Mouse (Mus musculus): ENCODE results near the gene Mxi1. TPM values are rescaled to one million over a fixed set of nuclear protein-coding genes. Genes with fewer than 3 reads are reported as not detected.

The Mxi1 gene
- polyA plus RNA-seq, 1 experiment from 2014 or later: 26.7 TPM

- 0 out of 2 replicates have a peak overlapping the region, but pooled peaks have one; percentile 19 for H3K27ac ChIP-seq
- WGBS: 33% methylated on average over 6 of the region's 6 CpGs
- H3K9me3 ChIP-seq (replicated peaks): no peaks in the 10 kb centered on the region
- no peak for ATAC-seq
- H3K4me1 ChIP-seq: peaks cover 15% of the 10 kb centered on the region
- H3K9ac ChIP-seq: no peak overlapping the region
- H3K36me3 ChIP-seq (ENCODE audit: poor library complexity, severe bottlenecking): no peaks in the 10 kb centered on the region
- peak overlapping the region; percentile 42 for H3K4me2 ChIP-seq
- H3K27me3 ChIP-seq: no peaks in the 10 kb centered on the region
- no peak overlapping the region for H3K4me3 ChIP-seq
Observed at GRCm38 (mm10) chr19:53307219-53307618, 3.1 kb upstream of the Mxi1 start.

DNA sequence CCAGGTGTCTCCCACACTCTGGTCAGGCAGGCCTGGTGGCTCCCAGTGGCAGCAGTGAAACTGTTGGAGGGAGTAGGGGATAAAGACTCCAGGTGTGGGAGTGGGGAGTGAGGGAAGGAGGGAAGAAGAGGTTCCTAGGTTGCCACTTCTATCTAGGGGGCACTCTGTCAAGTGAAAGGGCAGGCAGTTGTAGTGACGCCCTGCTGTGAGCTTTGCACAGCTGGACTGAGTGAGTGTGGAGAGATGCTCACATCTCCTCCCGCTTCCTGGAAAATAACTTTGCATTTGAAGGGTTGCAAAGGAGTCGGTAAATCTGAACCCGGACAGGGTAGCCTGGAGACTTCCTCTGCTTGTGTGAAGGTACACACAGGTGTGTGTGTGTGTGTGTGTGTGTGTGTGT lies 687 bp upstream of the Mxi1 start:
- 0 out of 2 replicates have a peak overlapping the region, but pooled peaks have one; percentile 97 for H3K4me3 ChIP-seq
- WGBS: 17% methylated on average over 4 of the region's 4 CpGs

GRCm38 (mm10) chr19:53310771-53311523 lies 629 bp downstream of the Mxi1 start:
- WGBS: under 1% methylated on average over 48 of the region's 48 CpGs
- Histone ChIP-seq H3K27me3 (no peaks in the 10 kb centered on the region), H3K9me3 (replicated peaks) (no peaks in the 10 kb centered on the region), H3K4me1 (peaks cover 32% of the 10 kb centered on the region), H3K4me3 (peak overlapping the region; percentile 97), H3K4me2 (peak overlapping the region; percentile 91), H3K27ac (peak overlapping the region; percentile 98), H3K36me3 (ENCODE audit: poor library complexity, severe bottlenecking) (no peaks in the 10 kb centered on the region), H3K9ac (peak overlapping the region; percentile 96)
- no peak for ATAC-seq

More for the DNA sequence above, 687 bp upstream of the Mxi1 start:
- Histone ChIP-seq H3K9ac (no peak overlapping the region), H3K4me2 (peak overlapping the region; percentile 91; the same call in 1 of the 2 replicates), H3K27ac (no peak overlapping the region), H3K36me3 (ENCODE audit: poor library complexity, severe bottlenecking) (no peaks in the 10 kb centered on the region), H3K27me3 (no peaks in the 10 kb centered on the region), H3K9me3 (replicated peaks) (no peaks in the 10 kb centered on the region), H3K4me1 (peaks cover 19% of the 10 kb centered on the region)
- no peak for ATAC-seq

DNA sequence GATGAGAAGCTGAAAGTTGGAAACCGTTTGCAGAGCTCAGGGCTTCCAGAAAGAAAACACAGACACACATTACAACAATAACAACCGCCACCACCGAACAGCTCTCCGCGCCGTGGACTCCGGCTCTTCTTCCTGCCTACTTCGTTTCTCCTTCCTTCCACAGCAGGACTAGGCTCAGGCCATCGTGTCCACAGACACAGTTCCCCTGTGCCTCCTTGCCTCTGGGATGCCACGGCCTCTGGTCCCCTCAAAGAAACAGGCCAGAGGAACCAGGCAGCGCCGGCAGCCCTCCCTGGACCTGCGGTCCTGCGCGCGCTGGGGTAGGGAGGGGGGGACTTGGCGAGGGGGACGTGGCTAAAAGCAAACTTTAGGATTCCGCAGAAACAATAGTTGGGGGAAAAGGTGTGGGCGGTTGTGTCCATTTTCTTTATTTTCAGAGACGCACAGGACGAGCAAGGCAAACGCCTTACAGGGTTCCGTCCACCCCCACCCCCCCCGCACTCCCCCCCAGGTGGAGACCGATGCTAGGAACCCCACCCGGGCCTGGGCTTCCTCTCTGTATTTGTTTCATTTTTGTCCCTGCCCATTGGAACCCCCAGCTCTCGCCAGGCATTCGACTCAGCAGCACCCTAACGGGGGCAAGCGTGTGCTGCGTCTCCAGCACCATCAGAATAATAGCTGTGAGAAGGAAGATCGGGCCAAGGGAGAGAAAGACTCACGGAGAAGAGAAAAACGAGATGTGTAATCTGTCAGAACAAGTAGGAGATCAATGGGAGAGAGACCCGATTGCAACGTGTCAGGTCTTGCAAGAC lies 1.4 kb downstream of the Mxi1 start:
- peak overlapping the region; percentile 96 for H3K9ac ChIP-seq
- WGBS: under 1% methylated on average over 37 of the region's 37 CpGs
- H3K9me3 ChIP-seq (replicated peaks): no peaks in the 10 kb centered on the region
- no peaks in the 10 kb centered on the region for H3K36me3 ChIP-seq (ENCODE audit: poor library complexity, severe bottlenecking)
- H3K27me3 ChIP-seq: no peaks in the 10 kb centered on the region
- H3K27ac ChIP-seq: peak overlapping the region; percentile 98
- ATAC-seq: no peak
- peak overlapping the region; percentile 91 for H3K4me2 ChIP-seq
- H3K4me3 ChIP-seq: peak overlapping the region; percentile 97
- H3K4me1 ChIP-seq: peaks cover 38% of the 10 kb centered on the region

DNA sequence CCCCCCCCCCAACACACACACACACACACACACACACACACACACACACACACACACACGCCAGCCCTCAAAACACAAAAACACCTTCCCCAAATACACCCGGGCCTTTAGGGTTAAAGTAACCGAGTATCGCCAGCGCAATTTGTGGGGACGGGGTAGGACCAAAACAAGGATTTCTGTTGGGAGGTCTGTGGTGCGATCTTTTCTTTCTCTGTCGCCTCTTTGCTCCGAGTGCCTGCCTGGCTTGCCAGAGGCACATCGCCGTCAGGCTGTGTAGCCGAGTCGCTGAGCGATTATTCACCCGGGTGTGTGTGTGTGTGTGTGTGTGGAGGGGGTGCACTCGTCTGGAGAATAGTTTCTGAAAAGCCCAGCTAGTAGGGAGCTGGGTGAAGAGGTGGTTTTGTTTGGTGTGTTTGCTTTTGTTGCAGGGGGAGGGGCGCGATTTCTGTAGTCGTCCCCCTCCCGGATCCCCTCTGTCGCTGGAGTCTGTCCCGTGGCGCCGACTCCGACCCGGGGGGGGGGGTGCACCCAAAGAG lies 2.1 kb downstream of the Mxi1 start:
- under 1% methylated on average over 25 of the region's 26 CpGs for WGBS
- Histone ChIP-seq H3K4me2 (peak overlapping the region; percentile 91), H3K27ac (peak overlapping the region; percentile 98), H3K27me3 (no peaks in the 10 kb centered on the region), H3K9me3 (replicated peaks) (no peaks in the 10 kb centered on the region), H3K4me3 (peak overlapping the region; percentile 97), H3K9ac (peak overlapping the region; percentile 96), H3K36me3 (ENCODE audit: poor library complexity, severe bottlenecking) (no peaks in the 10 kb centered on the region), H3K4me1 (peaks cover 31% of the 10 kb centered on the region)
- peak; percentile 27 for ATAC-seq

- Histone ChIP-seq H3K36me3 (ENCODE audit: poor library complexity, severe bottlenecking) (no peaks in the 10 kb centered on the region), H3K4me1 (peaks cover 32% of the 10 kb centered on the region), H3K4me3 (peak overlapping the region; percentile 97), H3K9ac (peak overlapping the region; percentile 96), H3K9me3 (replicated peaks) (no peaks in the 10 kb centered on the region), H3K27me3 (no peaks in the 10 kb centered on the region), H3K27ac (peak overlapping the region; percentile 98), H3K4me2 (peak overlapping the region; percentile 91)
- ATAC-seq: peak; percentile 5
- under 1% methylated on average over 63 of the region's 63 CpGs for WGBS
Observed at GRCm38 (mm10) chr19:53312951-53313683, 2.8 kb downstream of the Mxi1 start.

DNA sequence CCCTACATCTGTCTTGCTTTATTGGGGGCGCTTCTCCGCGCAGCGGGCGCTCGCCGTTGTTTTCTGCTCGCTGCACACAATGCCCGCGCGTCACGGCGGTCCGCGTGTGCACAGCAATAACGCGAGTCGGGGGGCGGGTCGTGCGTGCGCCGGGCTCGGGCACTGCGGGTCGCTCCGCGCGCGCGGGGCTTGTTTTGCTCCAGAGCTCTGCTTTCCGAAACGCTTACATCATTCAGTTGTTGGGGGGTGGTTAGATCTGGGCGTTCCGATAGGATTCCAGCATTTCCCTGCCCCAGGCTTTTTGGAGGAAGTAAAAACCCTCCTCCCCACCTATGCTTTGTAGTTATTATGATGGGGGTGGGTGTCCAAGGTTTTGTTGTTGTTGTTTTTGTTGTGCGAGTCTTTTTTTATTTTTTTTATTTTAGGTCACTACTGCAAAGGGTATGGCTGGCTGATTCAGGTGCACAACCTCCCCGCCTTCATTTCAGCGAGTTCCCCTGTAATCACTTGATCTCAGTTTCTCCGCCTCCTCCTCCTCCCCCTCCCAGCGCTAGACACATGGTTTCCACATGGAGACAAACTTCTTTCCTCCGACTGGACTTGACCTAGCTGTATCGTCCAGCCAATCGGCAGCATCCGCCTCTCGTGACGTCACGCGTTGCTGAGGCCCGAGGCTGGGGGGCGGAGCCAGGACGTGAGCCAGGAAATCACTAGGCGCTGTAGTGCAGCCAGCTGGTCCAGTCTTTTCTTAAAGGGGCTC lies 3.5 kb downstream of the Mxi1 start:
- Histone ChIP-seq H3K4me2 (peak overlapping the region; percentile 91), H3K36me3 (ENCODE audit: poor library complexity, severe bottlenecking) (no peaks in the 10 kb centered on the region), H3K9me3 (replicated peaks) (no peaks in the 10 kb centered on the region), H3K27me3 (no peaks in the 10 kb centered on the region), H3K27ac (peak overlapping the region; percentile 98), H3K4me3 (peak overlapping the region; percentile 97), H3K9ac (peak overlapping the region; percentile 96), H3K4me1 (peaks cover 37% of the 10 kb centered on the region)
- WGBS: under 1% methylated on average over 52 of the region's 52 CpGs
- peak; percentile 87 for ATAC-seq

- Histone ChIP-seq H3K36me3 (ENCODE audit: poor library complexity, severe bottlenecking) (no peaks in the 10 kb centered on the region), H3K4me1 (peaks cover 34% of the 10 kb centered on the region), H3K9me3 (replicated peaks) (no peaks in the 10 kb centered on the region), H3K4me3 (peak overlapping the region; percentile 97), H3K27me3 (no peaks in the 10 kb centered on the region), H3K27ac (peak overlapping the region; percentile 44), H3K9ac (peak overlapping the region; percentile 34), H3K4me2 (peak overlapping the region; percentile 91)
- no peak for ATAC-seq
- 53% methylated on average over 16 of the region's 16 CpGs for WGBS
Observed at GRCm38 (mm10) chr19:53314530-53315208, 4.4 kb downstream of the Mxi1 start.

GRCm38 (mm10) chr19:53315209-53315654 lies 4.9 kb downstream of the Mxi1 start:
- Histone ChIP-seq H3K9me3 (replicated peaks) (no peaks in the 10 kb centered on the region), H3K27me3 (no peaks in the 10 kb centered on the region), H3K4me3 (no peak overlapping the region), H3K27ac (no peak overlapping the region), H3K9ac (no peak overlapping the region), H3K4me2 (no peak overlapping the region), H3K36me3 (ENCODE audit: poor library complexity, severe bottlenecking) (no peaks in the 10 kb centered on the region), H3K4me1 (peaks cover 31% of the 10 kb centered on the region)
- WGBS: 77% methylated on average over 7 of the region's 7 CpGs
- no peak for ATAC-seq

- Histone ChIP-seq H3K9me3 (replicated peaks) (no peaks in the 10 kb centered on the region), H3K4me3 (no peak overlapping the region), H3K27ac (no peak overlapping the region), H3K27me3 (no peaks in the 10 kb centered on the region), H3K4me2 (no peak overlapping the region), H3K4me1 (peaks cover 31% of the 10 kb centered on the region), H3K9ac (no peak overlapping the region), H3K36me3 (ENCODE audit: poor library complexity, severe bottlenecking) (no peaks in the 10 kb centered on the region)
- 87% methylated on average over 8 of the region's 8 CpGs for WGBS
- ATAC-seq: no peak
Observed at GRCm38 (mm10) chr19:53316105-53316504, 5.8 kb downstream of the Mxi1 start.
